Mouse (Mus musculus) embryonic facial prominence, embryonic 13.5 days (tissue): Measurements from ENCODE around the gene Calhm6. TPM values are rescaled to one million over a fixed set of nuclear protein-coding genes. Genes with fewer than 3 reads are reported as not detected.

Experiments
- ATAC-seq: fragments of 200-750 bp; cut with Nextera tagmentation; 2 replicates; pipeline ENCODE4 v1.8.0; 2017; ENCODE audit warnings: low read depth; ENCODE audit not compliant: insufficient number of reproducible peaks, insufficient read depth, low FRiP score, low TSS enrichment
- H3K27ac ChIP-seq: fragments of 300-500 bp; sonication (generic); 2 replicates; pipeline ENCODE4 v1.5.1; 2015; ENCODE audit warnings: moderate library complexity, mild to moderate bottlenecking, inconsistent platforms
- H3K27me3 ChIP-seq: fragments of 300-500 bp; sonication (generic); 2 replicates; pipeline ENCODE4 v1.6.1; 2015; ENCODE audit warnings: mild to moderate bottlenecking, inconsistent platforms
- H3K36me3 ChIP-seq: fragments of 300-500 bp; sonication (generic); 2 replicates; pipeline ENCODE4 v1.6.1; 2015; ENCODE audit warnings: mild to moderate bottlenecking, inconsistent platforms
- H3K4me1 ChIP-seq: fragments of 300-500 bp; sonication (generic); 2 replicates; pipeline ENCODE4 v1.6.1; 2015; ENCODE audit warnings: inconsistent platforms
- H3K4me2 ChIP-seq: fragments of 300-500 bp; sonication (generic); 2 replicates; pipeline ENCODE4 v1.6.1; 2015; ENCODE audit warnings: moderate library complexity, mild to moderate bottlenecking, inconsistent platforms
- H3K4me3 ChIP-seq: fragments of 300-500 bp; sonication (generic); 2 replicates; pipeline ENCODE4 v1.5.1; 2015; ENCODE audit warnings: mild to moderate bottlenecking, inconsistent platforms
- H3K9ac ChIP-seq: fragments of 300-500 bp; sonication (generic); 2 replicates; pipeline ENCODE4 v1.6.1; 2015; ENCODE audit warnings: mild to moderate bottlenecking, inconsistent platforms
- H3K9me3 ChIP-seq: fragments of 300-500 bp; sonication (generic); 2 replicates; pipeline ENCODE4 v1.6.1; 2016; ENCODE audit warnings: inconsistent platforms
- WGBS: fragments of 180-500 bp; shearing (Covaris S2); methylation state at CpG from one replicate; pipeline ENCODE4 v1.1.7; 2015; ENCODE audit warnings: mixed read lengths; 5-methylcytosine and 5-hydroxymethylcytosine counted together
- polyA plus RNA-seq: library from polyadenylated mRNA; unstranded; fragments of >200 nt; fragmentation: Nextera tagmentation; extraction: Ambion mirVana; gene quantifications from 2 replicates; pipeline ENCODE4 v1.2.1, GENCODE M21; 2015

Gene Calhm6
- polyA plus RNA-seq, 1 experiment from 2014 or later: 1.5 TPM

DNA sequence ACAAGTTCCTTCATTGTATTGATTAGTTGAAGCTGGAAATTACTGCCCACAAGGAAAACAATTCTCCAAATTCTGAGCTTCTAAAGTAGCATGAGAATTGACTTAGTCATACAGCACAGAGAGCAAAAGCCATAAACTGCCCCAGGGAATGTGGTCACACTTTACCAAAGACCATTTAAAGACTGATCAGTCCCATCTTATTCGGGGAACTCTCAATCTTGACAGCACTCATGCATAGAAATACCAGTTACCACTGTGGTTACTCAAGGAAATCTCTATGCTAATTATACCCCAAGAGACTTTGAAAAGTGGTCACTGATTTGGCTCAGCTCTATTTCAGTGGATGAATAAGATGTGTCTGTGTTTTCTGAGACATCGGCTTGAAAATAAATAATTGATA lies 32.6 kb downstream of the Calhm6 start:
- no peaks in the 10 kb centered on the region for H3K27me3 ChIP-seq
- no peaks in the 10 kb centered on the region for H3K36me3 ChIP-seq
- no peak for ATAC-seq
- H3K9ac ChIP-seq: no peak overlapping the region
- H3K9me3 ChIP-seq: no peaks in the 10 kb centered on the region
- no peak overlapping the region for H3K4me2 ChIP-seq
- H3K4me3 ChIP-seq: no peak overlapping the region
- H3K27ac ChIP-seq: no peak overlapping the region
- H3K4me1 ChIP-seq: peaks cover 18% of the 10 kb centered on the region
- 45% methylated on average over 2 of the region's 2 CpGs for WGBS

DNA sequence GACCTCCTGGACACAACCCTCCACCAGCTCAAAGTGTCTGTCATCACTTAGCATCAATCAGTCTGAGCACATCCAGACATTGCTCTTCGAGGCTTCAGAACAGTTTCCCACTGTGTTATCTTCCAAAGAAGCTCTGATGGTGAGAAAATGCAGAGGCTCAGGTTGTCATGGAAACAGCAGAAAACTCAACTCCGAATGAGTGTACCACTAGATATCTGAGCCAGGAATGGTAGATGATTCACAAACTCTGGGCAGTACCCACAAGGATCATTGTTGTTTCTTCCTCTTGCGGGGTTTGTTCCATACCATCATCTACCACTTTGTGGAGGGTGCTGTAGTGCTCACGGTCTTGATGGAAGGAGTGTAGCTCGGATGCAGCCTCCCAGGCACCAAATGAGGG lies 35.9 kb downstream of the Calhm6 start:
- ATAC-seq: no peak

DNA sequence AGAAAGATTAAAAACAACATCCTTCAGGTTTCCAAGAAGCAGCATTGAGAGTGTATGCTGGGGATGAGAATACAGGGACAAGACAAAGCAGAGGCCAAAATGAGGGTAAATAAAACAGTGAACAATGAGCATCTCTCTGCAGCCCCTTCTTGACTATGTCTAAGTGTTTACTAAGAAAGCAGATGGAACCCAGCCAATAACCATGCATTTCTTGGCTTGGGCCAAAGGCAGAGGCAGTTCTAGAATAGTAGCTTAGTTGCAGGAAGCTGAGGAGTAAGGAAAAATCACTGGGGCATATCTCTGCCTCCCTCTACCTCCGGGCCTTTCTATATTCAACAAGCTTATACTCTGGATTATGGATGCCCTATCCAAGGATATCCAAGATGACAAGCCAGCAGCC lies 37.3 kb downstream of the Calhm6 start:
- peaks cover 10% of the 10 kb centered on the region; the same call in 1 of the 2 replicates for H3K4me1 ChIP-seq
- H3K4me3 ChIP-seq: no peak overlapping the region
- no peak overlapping the region for H3K4me2 ChIP-seq
- H3K27me3 ChIP-seq: no peaks in the 10 kb centered on the region
- H3K9me3 ChIP-seq: no peaks in the 10 kb centered on the region
- no peak overlapping the region for H3K9ac ChIP-seq
- H3K27ac ChIP-seq: no peak overlapping the region
- H3K36me3 ChIP-seq: no peaks in the 10 kb centered on the region
- no peak for ATAC-seq
- WGBS: 88% methylated on average over 1 of the region's 1 CpGs

More for the DNA sequence above, 35.9 kb downstream of the Calhm6 start:
- H3K9ac ChIP-seq: no peak overlapping the region
- H3K4me3 ChIP-seq: no peak overlapping the region
- no peak overlapping the region for H3K4me2 ChIP-seq
- 79% methylated on average over 5 of the region's 5 CpGs for WGBS
- H3K9me3 ChIP-seq: no peaks in the 10 kb centered on the region
- H3K27me3 ChIP-seq: no peaks in the 10 kb centered on the region
- H3K4me1 ChIP-seq: peaks cover 18% of the 10 kb centered on the region
- no peak overlapping the region for H3K27ac ChIP-seq
- H3K36me3 ChIP-seq: no peaks in the 10 kb centered on the region

DNA sequence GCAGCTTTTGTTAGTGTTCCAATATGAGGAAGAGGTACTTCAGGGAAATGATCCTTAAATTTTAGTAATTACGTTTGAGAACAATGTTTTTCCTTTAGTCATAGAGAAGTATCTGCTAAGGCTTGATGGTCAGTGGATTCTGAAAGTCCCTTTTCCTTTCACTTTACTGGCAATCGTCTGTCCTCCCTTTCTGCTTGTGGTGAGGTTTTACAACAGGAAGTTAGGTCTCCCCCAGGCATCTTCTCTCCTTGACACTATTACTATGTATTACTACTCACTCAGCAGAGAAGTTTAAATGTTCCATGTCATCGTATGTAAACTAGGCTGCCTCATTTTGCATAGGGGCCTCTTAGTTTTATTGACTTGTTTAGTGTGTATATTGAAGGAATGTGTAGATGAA lies 38.3 kb downstream of the Calhm6 start:
- 51% methylated on average over 3 of the region's 3 CpGs for WGBS

DNA sequence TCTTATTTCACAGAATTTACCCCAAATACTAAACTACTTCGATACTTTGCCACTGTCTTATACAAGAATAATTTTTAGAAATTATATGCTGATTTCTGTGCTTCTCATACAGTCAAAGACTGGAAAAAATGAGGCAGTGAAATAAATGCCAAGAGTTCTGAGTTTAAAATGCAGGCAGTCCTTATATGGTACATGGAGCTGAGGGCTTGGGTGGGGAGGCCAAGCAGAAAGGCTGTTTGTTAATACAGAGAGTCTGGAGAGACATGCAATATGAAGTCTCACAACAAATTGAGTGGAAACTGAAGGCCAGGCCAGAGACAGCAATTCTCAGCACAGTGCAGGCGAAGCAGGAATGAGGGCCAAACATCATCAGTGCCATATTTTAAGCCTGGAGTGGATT lies 39.3 kb downstream of the Calhm6 start:
- H3K27me3 ChIP-seq: no peaks in the 10 kb centered on the region
- no peaks in the 10 kb centered on the region for H3K9me3 ChIP-seq
- H3K36me3 ChIP-seq: no peaks in the 10 kb centered on the region
- H3K4me3 ChIP-seq: no peak overlapping the region
- H3K4me1 ChIP-seq: no peaks in the 10 kb centered on the region
- no peak overlapping the region for H3K9ac ChIP-seq
- H3K4me2 ChIP-seq: no peak overlapping the region
- 73% methylated on average over 2 of the region's 2 CpGs for WGBS
- H3K27ac ChIP-seq: no peak overlapping the region
- ATAC-seq: no peak

More for the DNA sequence above, 38.3 kb downstream of the Calhm6 start:
- Histone ChIP-seq H3K9ac (no peak overlapping the region), H3K4me1 (peaks cover 3% of the 10 kb centered on the region; the same call in 1 of the 2 replicates), H3K9me3 (no peaks in the 10 kb centered on the region), H3K36me3 (no peaks in the 10 kb centered on the region), H3K27me3 (no peaks in the 10 kb centered on the region), H3K4me2 (no peak overlapping the region), H3K27ac (no peak overlapping the region), H3K4me3 (no peak overlapping the region)
- no peak for ATAC-seq

DNA sequence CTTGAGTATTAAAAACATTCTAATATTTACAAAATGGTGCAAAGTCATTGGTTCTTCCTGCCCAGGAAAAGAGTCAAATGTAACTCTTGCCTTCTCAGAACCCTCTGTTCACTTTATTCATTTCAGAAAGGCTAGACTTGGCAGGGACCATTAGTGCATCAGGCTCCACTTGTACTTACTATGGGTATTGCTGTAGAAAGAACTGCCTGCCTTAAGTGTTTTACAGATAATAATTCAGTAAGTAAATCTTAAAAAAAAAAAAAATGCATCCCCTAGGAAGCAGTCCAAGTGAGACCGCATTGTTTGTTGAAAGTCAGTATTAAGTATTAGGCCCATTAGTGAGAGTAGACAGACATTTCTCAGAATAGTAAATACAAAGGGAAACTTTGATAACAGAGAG lies 41.3 kb downstream of the Calhm6 start:
- no peak for ATAC-seq
- H3K27me3 ChIP-seq: no peaks in the 10 kb centered on the region
- H3K9me3 ChIP-seq: no peaks in the 10 kb centered on the region
- no peak overlapping the region for H3K4me3 ChIP-seq
- H3K9ac ChIP-seq: no peak overlapping the region
- no peaks in the 10 kb centered on the region for H3K4me1 ChIP-seq
- H3K36me3 ChIP-seq: no peaks in the 10 kb centered on the region
- H3K27ac ChIP-seq: no peak overlapping the region
- 98% methylated on average over 1 of the region's 1 CpGs for WGBS
- H3K4me2 ChIP-seq: no peak overlapping the region

Other genes starting within 250 kb of the Calhm6 start
- 0.11 TPM in 1 of 2 replicates, not detected in the other for gene Rsph4a, start 222.9 kb downstream of the Calhm6 start, polyA plus RNA-seq
- 30.1 and 33.7 TPM in 2 replicates for gene Zup1, start 176.7 kb downstream of the Calhm6 start, polyA plus RNA-seq
- 149 and 153 TPM in 2 replicates for gene Rwdd1, start 108.4 kb downstream of the Calhm6 start, polyA plus RNA-seq
- gene Trappc3l, start 90.4 kb downstream of the Calhm6 start, polyA plus RNA-seq: not detected in 2 replicates
- 0.07 TPM in 1 of 2 replicates, not detected in the other for gene Calhm4, start 83.7 kb downstream of the Calhm6 start, polyA plus RNA-seq
- gene Calhm5, start 31.5 kb downstream of the Calhm6 start, polyA plus RNA-seq: 0.62 and 0.86 TPM in 2 replicates
- gene Dse, start 79.7 kb upstream of the Calhm6 start, polyA plus RNA-seq: 37.9 and 38.7 TPM in 2 replicates
- 82.9 and 91.2 TPM in 2 replicates for gene Tspyl1, start 154.2 kb upstream of the Calhm6 start, polyA plus RNA-seq
- gene Tspyl4, start 169.5 kb upstream of the Calhm6 start, polyA plus RNA-seq: 26.8 and 30.6 TPM in 2 replicates